Mouse (Mus musculus) MEL (cell line): Measurements from ENCODE around the gene Dnaic1. TPM values are rescaled to one million over a fixed set of nuclear protein-coding genes. Genes with fewer than 3 reads are reported as not detected.

Experiments
- DNase-seq: peaks from one replicate; pipeline ENCODE4 v3.0.0; 2011; ENCODE audit warnings: low read depth, low spot score
- H3K27ac ChIP-seq: 2 replicates; pipeline ENCODE4 v1.5.1; 2012; ENCODE audit warnings: low read depth, mild to moderate bottlenecking, control low read depth, low read length, moderate library complexity; ENCODE audit not compliant: control insufficient read depth
- H3K27me3 ChIP-seq, 2 experiments: fragments of 150-350 bp in 1 of 2; sonication (generic) in 1 of 2; 2 replicates each; pipeline ENCODE4 v1.6.1; 2012; ENCODE audit warnings: low read length in 2 of 2, mild to moderate bottlenecking in 2 of 2, improper control_type of control experiment in 1 of 2, moderate library complexity in 1 of 2; ENCODE audit not compliant: insufficient read depth in 2 of 2, control insufficient read depth in 1 of 2
- H3K36me3 ChIP-seq, 2 experiments: 2 replicates each; pipeline ENCODE4 v1.6.1; 2012 to 2014; ENCODE audit warnings: low read length in 2 of 2, improper control_type of control experiment in 1 of 2, inconsistent platforms in 1 of 2, mild to moderate bottlenecking in 1 of 2; ENCODE audit not compliant: insufficient read depth in 2 of 2, control insufficient read depth in 1 of 2
- H3K4me1 ChIP-seq, 2 experiments: fragments of 150-350 bp in 1 of 2; sonication (generic) in 1 of 2; 2 replicates each; pipeline ENCODE4 v1.6.1; 2012; ENCODE audit warnings: low read length in 2 of 2, improper control_type of control experiment in 1 of 2, mild to moderate bottlenecking in 1 of 2; ENCODE audit not compliant: insufficient read depth in 2 of 2, control insufficient read depth in 1 of 2
- H3K4me3 ChIP-seq, 2 experiments: fragments of 150-350 bp in 1 of 2; sonication (generic) in 1 of 2; 2 replicates each; pipeline ENCODE4 v1.5.1; 2012; ENCODE audit warnings: low read depth in 2 of 2, low read length in 2 of 2, mild to moderate bottlenecking in 2 of 2, moderate library complexity in 2 of 2, control low read depth in 1 of 2, improper control_type of control experiment in 1 of 2; ENCODE audit not compliant: control insufficient read depth in 1 of 2, insufficient read depth in 1 of 2
- H3K79me2 ChIP-seq: 2 replicates; pipeline ENCODE4 v1.6.1; 2012; ENCODE audit warnings: mild to moderate bottlenecking, low read length, moderate library complexity; ENCODE audit not compliant: control insufficient read depth, poor library complexity, insufficient read depth
- H3K9ac ChIP-seq: 2 replicates; pipeline ENCODE4 v1.6.1; 2012; ENCODE audit warnings: low read depth, mild to moderate bottlenecking, control low read depth, low read length, moderate library complexity; ENCODE audit not compliant: control insufficient read depth, poor library complexity, severe bottlenecking
- H3K9me3 ChIP-seq: fragments of 150-350 bp; sonication (generic); replicated peaks from 2 replicates; pipeline ENCODE4 v1.6.1; 2012; ENCODE audit warnings: mild to moderate bottlenecking, low read length, improper control_type of control experiment, moderate library complexity; ENCODE audit not compliant: insufficient read depth
- BHLHE40 ChIP-seq: IDR thresholded peaks from 2 replicates; pipeline ENCODE4 v1.6.1; 2012; ENCODE audit warnings: low read depth, mild to moderate bottlenecking, inconsistent platforms, low read length, improper control_type of control experiment, borderline replicate concordance
- CHD2 ChIP-seq: IDR thresholded peaks from 2 replicates; pipeline ENCODE4 v1.6.1; 2011; ENCODE audit warnings: low read length, improper control_type of control experiment
- CTCF ChIP-seq, 3 experiments: IDR thresholded peaks in 2 of 3; conservative IDR thresholded peaks in 1 of 3; 2 replicates each; pipeline ENCODE4 v1.5.1; 2011 to 2012; ENCODE audit warnings: low read length in 3 of 3, low read depth in 2 of 3, mild to moderate bottlenecking in 2 of 3, improper control_type of control experiment in 1 of 3, inconsistent platforms in 1 of 3, mixed read lengths in 1 of 3, moderate library complexity in 1 of 3; ENCODE audit not compliant: control insufficient read depth in 1 of 3, insufficient read depth in 1 of 3, poor library complexity in 1 of 3, severe bottlenecking in 1 of 3
- E2F4 ChIP-seq: IDR thresholded peaks from 2 replicates; pipeline ENCODE4 v1.6.1; 2011; ENCODE audit warnings: low read depth, low read length, improper control_type of control experiment, borderline replicate concordance
- ELF1 ChIP-seq: IDR thresholded peaks from 2 replicates; pipeline ENCODE4 v1.6.1; 2014; ENCODE audit warnings: low read depth, mild to moderate bottlenecking, inconsistent platforms, low read length, improper control_type of control experiment, moderate library complexity
- EP300 ChIP-seq, 2 experiments: IDR thresholded peaks; 2 replicates each; pipeline ENCODE4 v1.6.1; 2011; ENCODE audit warnings: improper control_type of control experiment in 2 of 2, low read length in 2 of 2, low read depth in 1 of 2, mild to moderate bottlenecking in 1 of 2
- GABPA ChIP-seq: IDR thresholded peaks from 2 replicates; pipeline ENCODE4 v1.6.1; 2012; ENCODE audit warnings: low read depth, mild to moderate bottlenecking, inconsistent platforms, low read length, improper control_type of control experiment, moderate library complexity
- GATA1 ChIP-seq: IDR thresholded peaks from 2 replicates; pipeline ENCODE4 v1.6.1; 2011; ENCODE audit warnings: low read depth, low read length, improper control_type of control experiment
- HCFC1 ChIP-seq: IDR thresholded peaks from 2 replicates; pipeline ENCODE4 v1.6.1; 2012; ENCODE audit warnings: low read depth, mild to moderate bottlenecking, inconsistent platforms, low read length, improper control_type of control experiment, moderate library complexity
- JUND ChIP-seq: IDR thresholded peaks from 2 replicates; pipeline ENCODE4 v1.6.1; 2011; ENCODE audit warnings: low read depth, mild to moderate bottlenecking, improper control_type of control experiment, low read length
- KAT2A ChIP-seq: conservative IDR thresholded peaks from 2 replicates; pipeline ENCODE4 v1.6.1; 2012; ENCODE audit warnings: low read depth, low read length, improper control_type of control experiment, inconsistent platforms
- MAZ ChIP-seq: IDR thresholded peaks from 2 replicates; pipeline ENCODE4 v1.6.1; 2012; ENCODE audit warnings: low read depth, mild to moderate bottlenecking, inconsistent platforms, low read length, improper control_type of control experiment
- MEF2A ChIP-seq: IDR thresholded peaks from 2 replicates; pipeline ENCODE4 v1.6.1; 2014; ENCODE audit warnings: low read depth, mild to moderate bottlenecking, inconsistent platforms, low read length, improper control_type of control experiment; ENCODE audit not compliant: poor library complexity, insufficient replicate concordance, severe bottlenecking; ENCODE audit errors: extremely low read depth
- MYC ChIP-seq: IDR thresholded peaks from 2 replicates; pipeline ENCODE4 v1.6.1; 2011; ENCODE audit warnings: low read depth, mild to moderate bottlenecking, low read length, improper control_type of control experiment, moderate library complexity
- NRF1 ChIP-seq: IDR thresholded peaks from 2 replicates; pipeline ENCODE4 v1.6.1; 2014; ENCODE audit warnings: low read depth, mild to moderate bottlenecking, inconsistent platforms, low read length, improper control_type of control experiment, moderate library complexity; ENCODE audit not compliant: poor library complexity, insufficient read depth, severe bottlenecking
- POLR2AphosphoS2 ChIP-seq: IDR thresholded peaks from 2 replicates; pipeline ENCODE4 v1.6.1; 2011; ENCODE audit warnings: low read length, improper control_type of control experiment
- RCOR1 ChIP-seq: IDR thresholded peaks from 2 replicates; pipeline ENCODE4 v1.6.1; 2012; ENCODE audit warnings: low read depth, mild to moderate bottlenecking, inconsistent platforms, low read length, improper control_type of control experiment
- SIN3A ChIP-seq: IDR thresholded peaks from 2 replicates; pipeline ENCODE4 v1.6.1; 2012; ENCODE audit warnings: low read length, improper control_type of control experiment, inconsistent platforms
- SMC3 ChIP-seq: IDR thresholded peaks from 2 replicates; pipeline ENCODE4 v1.6.1; 2011; ENCODE audit warnings: low read depth, low read length, improper control_type of control experiment
- TBP ChIP-seq: IDR thresholded peaks from 2 replicates; pipeline ENCODE4 v1.8.0; 2011; ENCODE audit warnings: low read depth, low read length, improper control_type of control experiment
- TCF12 ChIP-seq: IDR thresholded peaks from 2 replicates; pipeline ENCODE4 v1.6.1; 2014; ENCODE audit warnings: low read depth, mild to moderate bottlenecking, inconsistent platforms, low read length, improper control_type of control experiment, moderate library complexity
- UBTF ChIP-seq: IDR thresholded peaks from 2 replicates; pipeline ENCODE4 v1.6.1; 2012; ENCODE audit warnings: low read depth, mild to moderate bottlenecking, inconsistent platforms, low read length, improper control_type of control experiment, moderate library complexity, borderline replicate concordance; ENCODE audit not compliant: insufficient read depth
- ZKSCAN1 ChIP-seq: IDR thresholded peaks from 2 replicates; pipeline ENCODE4 v1.6.1; 2012; ENCODE audit warnings: low read depth, mild to moderate bottlenecking, inconsistent platforms, low read length, improper control_type of control experiment, moderate library complexity
- ZNF384 ChIP-seq: IDR thresholded peaks from 2 replicates; pipeline ENCODE4 v1.6.1; 2012; ENCODE audit warnings: low read depth, mild to moderate bottlenecking, inconsistent platforms, low read length, improper control_type of control experiment
- polyA plus RNA-seq, 2 experiments: library from polyadenylated mRNA; stranded (reverse) in 1 of 2; unstranded in 1 of 2; fragments of >175 nt in 1 of 2; fragments of >200 nt in 1 of 2; gene quantifications; 2 replicates each; pipeline versions ENCODE4 v1.2.1 to v1.2.4; 2012; ENCODE audit warnings: low replicate concordance in 2 of 2, low read depth in 1 of 2; ENCODE audit not compliant: insufficient read length in 2 of 2, insufficient read depth in 1 of 2, missing spikeins in 1 of 2
- total RNA-seq: library from RNA; depleted of rRNA; stranded (reverse); fragments of 300-350 nt; gene quantifications from 2 replicates; pipeline ENCODE4 v1.2.3, GENCODE M21; 2012

The Dnaic1 gene
- total and polyA plus RNA-seq, 3 experiments = not detected

GRCm38 (mm10) chr4:41638186-41638731 lies 68.7 kb downstream of the Dnaic1 start:
- H3K36me3 ChIP-seq = no peaks in the 10 kb centered on the region
- no peak overlapping the region for H3K9ac ChIP-seq
- H3K79me2 ChIP-seq = no peaks in the 10 kb centered on the region
- H3K4me1 ChIP-seq = peaks cover 0 to 10% of the 10 kb centered on the region in 2 experiments; a peak in 2 of 4 replicates
- H3K4me3 ChIP-seq = no peak overlapping the region
- no peaks in the 10 kb centered on the region for H3K9me3 ChIP-seq
- H3K27me3 ChIP-seq = peaks cover 3 to 5% of the 10 kb centered on the region in 2 experiments
- H3K27ac ChIP-seq = no peak overlapping the region
- no peak for TF ChIP-seq CTCF (IDR thresholded peaks at IDR 0.05 in 2 of 3, conservative IDR thresholded peaks at IDR 0.05 in 1 of 3; ENCODE audit: control insufficient read depth in 1 of 3, insufficient read depth in 1 of 3, low read depth in 2 of 3, low read length in 3 of 3, poor library complexity in 1 of 3, severe bottlenecking in 1 of 3)
- no peak for TF ChIP-seq TCF12
- TF ChIP-seq HCFC1 = no peak
- TF ChIP-seq MAZ = no peak
- TF ChIP-seq ZNF384 = no peak
- no peak for TF ChIP-seq ELF1
- no peak for TF ChIP-seq E2F4
- TF ChIP-seq NRF1 = no peak
- TF ChIP-seq TBP = no peak
- no peak for DNase-seq

DNA sequence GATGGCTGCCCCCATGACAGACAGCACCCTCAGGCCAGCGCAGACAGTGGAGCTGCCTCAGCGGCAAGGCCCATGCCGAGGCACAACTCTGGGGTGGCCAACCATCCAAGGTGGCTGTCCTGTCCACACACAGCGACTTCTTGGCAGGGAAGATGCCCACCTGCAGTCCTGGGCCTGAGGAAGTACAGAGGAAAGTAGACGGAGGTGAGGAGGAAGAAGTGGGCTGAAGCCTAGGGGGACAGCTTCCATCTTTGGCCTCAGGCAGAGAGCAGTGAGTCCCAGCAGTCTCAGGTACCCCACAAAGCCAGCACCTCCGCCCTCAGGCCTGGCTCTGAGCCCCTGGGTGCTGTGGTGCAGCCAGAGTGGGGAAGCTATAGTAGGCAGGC lies 69.2 kb downstream of the Dnaic1 start:
- Histone ChIP-seq H3K4me3 (no peak overlapping the region), H3K27me3 (peaks cover 3 to 5% of the 10 kb centered on the region in 2 experiments), H3K36me3 (no peaks in the 10 kb centered on the region), H3K27ac (no peak overlapping the region), H3K4me1 (peaks cover 0 to 10% of the 10 kb centered on the region in 2 experiments; a peak in 2 of 4 replicates), H3K9me3 (no peaks in the 10 kb centered on the region), H3K9ac (no peak overlapping the region), H3K79me2 (no peaks in the 10 kb centered on the region)
- no peak for TF ChIP-seq GABPA
- DNase-seq = no peak

DNA sequence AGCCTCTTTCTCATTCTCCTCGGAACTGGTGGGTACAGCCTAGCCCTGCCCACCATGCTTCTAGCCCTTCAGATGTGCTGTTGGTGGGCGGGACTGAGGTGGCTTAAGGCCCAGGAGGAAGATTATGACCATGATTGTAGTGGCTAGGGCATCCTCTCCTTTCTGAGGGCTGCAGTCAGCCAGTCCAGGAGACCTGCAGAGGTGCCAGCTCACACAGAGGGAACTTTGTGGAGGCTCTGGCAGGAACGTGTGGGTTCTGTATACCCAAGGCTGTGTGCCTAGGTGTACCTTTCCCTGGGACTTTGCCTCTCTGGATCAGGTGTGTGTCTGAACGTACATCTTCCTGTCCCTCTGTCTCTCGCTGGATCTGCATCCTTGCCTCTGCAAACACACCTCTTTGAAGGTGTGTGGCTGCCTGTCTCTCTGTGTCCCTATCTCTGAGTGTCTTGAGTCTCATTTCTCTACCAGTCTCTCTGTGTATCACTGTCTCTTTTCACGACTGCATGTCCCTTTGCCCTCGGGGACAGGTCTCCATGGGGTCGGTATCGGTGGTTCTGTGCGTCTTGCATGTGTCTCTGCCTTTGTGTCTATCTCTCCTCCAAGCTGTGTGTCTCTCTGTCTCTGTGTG lies 69.8 kb downstream of the Dnaic1 start:
- no peaks in the 10 kb centered on the region for H3K36me3 ChIP-seq
- no peak for DNase-seq
- H3K27ac ChIP-seq = no peak overlapping the region
- H3K9ac ChIP-seq = peak overlapping the region; percentile 45
- peaks cover 0 to 10% of the 10 kb centered on the region in 2 experiments; a peak in 2 of 4 replicates for H3K4me1 ChIP-seq
- no peaks in the 10 kb centered on the region for H3K79me2 ChIP-seq
- H3K27me3 ChIP-seq = peaks cover 1 to 3% of the 10 kb centered on the region in 2 experiments; a peak in 3 of 4 replicates
- H3K4me3 ChIP-seq = peak overlapping the region; percentile 26 to 33; a peak in 2 of 4 replicates
- no peaks in the 10 kb centered on the region for H3K9me3 ChIP-seq
- TF ChIP-seq GATA1 (no peak), CHD2 (no peak), MEF2A (no peak), EP300 (IDR thresholded peaks at IDR 0.05; ENCODE audit: low read depth in 1 of 2, low read length in 2 of 2) (no peak), KAT2A (no peak), SMC3 (no peak), MYC (no peak), ZKSCAN1 (no peak), RCOR1 (no peak), GABPA (no peak), SIN3A (no peak), JUND (no peak), ZNF384 (no peak), BHLHE40 (no peak), CTCF (IDR thresholded peaks at IDR 0.05 in 2 of 3, conservative IDR thresholded peaks at IDR 0.05 in 1 of 3; ENCODE audit: control insufficient read depth in 1 of 3, insufficient read depth in 1 of 3, low read depth in 2 of 3, low read length in 3 of 3, poor library complexity in 1 of 3, severe bottlenecking in 1 of 3) (no peak), POLR2AphosphoS2 (no peak), UBTF (no peak)
